Mouse (Mus musculus): ENCODE measurements around the gene Rpl22l1. TPM values are rescaled to one million over a fixed set of nuclear protein-coding genes. Genes with fewer than 3 reads are reported as not detected.
"Not testable (repeated sequence)": the region's sequence is repeated elsewhere in the genome, so short reads cannot be mapped to it uniquely, and the experiment has no call there.

Gene Rpl22l1
- polyA plus RNA-seq, 2 experiments: 191 to 416 TPM

DNA sequence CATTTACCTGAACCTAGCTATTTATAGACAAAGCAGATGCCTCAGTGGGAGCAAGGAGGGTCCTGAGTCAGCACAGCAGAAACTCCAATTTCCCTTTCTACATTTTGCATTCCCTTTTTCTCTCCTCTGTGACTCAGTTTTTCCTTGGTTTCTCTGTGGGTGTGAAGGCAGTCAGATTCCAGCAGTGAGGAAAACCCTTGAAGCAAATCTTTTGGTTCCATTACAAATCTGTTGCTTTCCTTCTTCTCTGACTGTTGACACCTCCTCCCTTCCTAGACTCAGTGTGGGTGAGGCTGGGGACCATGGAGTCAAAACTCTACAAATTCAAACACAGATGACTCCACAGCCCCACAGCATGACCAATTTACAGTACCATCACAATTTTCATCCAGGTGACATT lies 41.9 kb downstream of the Rpl22l1 start:
- TF ChIP-seq EP300 (IDR thresholded peaks at IDR 0.05; ENCODE audit: low read depth): no peak
- TF ChIP-seq CTCF (IDR thresholded peaks at IDR 0.05; ENCODE audit: low read depth): no peak
- Histone ChIP-seq H3K27me3 (ENCODE audit: control insufficient read depth, insufficient read depth, low read length) (no peaks in the 10 kb centered on the region), H3K9me3 (ENCODE audit: control insufficient read depth, low read length) (no peaks in the 10 kb centered on the region), H3K27ac (no peak overlapping the region), H3K4me2 (ENCODE audit: low read depth) (no peak overlapping the region), H3K4me3 (ENCODE audit: insufficient read depth in 1 of 2, low read depth in 2 of 2, low read length in 2 of 2) (no peak overlapping the region), H3K9ac (replicated peaks) (no peak overlapping the region), H3K4me1 (replicated peaks; ENCODE audit: control insufficient read depth in 2 of 2, insufficient read depth in 2 of 2, low read length in 1 of 2) (no peaks in the 10 kb centered on the region), H3K36me3 (replicated peaks; ENCODE audit: control insufficient read depth, insufficient read depth, low read depth) (no peaks in the 10 kb centered on the region)
- ATAC-seq (ENCODE audit: insufficient read depth): no peak
- DNase-seq (ENCODE audit: low read depth in 3 of 3, low spot score in 3 of 3): no peak

DNA sequence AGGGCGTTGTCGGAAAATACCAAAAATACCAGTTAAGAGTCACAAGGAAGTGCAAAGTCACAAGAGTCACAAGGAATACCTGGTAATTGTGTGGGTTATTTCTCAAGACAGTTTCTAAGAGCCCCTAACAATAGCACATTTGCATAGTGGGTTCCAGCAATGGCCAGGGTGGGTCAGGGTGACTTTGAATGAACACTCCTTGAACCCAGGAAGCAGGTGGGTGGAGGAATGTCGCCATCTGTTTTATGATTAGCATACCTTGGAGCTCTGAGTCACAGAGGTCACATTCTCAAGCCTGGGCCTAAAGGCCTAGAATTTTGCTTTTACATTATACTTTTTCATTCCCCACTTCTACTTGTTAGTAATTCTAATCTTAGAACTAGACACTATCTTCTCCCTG lies 46.9 kb downstream of the Rpl22l1 start:
- H3K9me3 ChIP-seq (ENCODE audit: control insufficient read depth, low read length); ATAC-seq (ENCODE audit: insufficient read depth); H3K27ac ChIP-seq; H3K4me2 ChIP-seq (ENCODE audit: low read depth); H3K4me3 ChIP-seq (ENCODE audit: insufficient read depth in 1 of 2, low read depth in 2 of 2, low read length in 2 of 2); H3K9ac ChIP-seq (replicated peaks); DNase-seq (ENCODE audit: low read depth in 3 of 3, low spot score in 3 of 3); H3K36me3 ChIP-seq (replicated peaks; ENCODE audit: control insufficient read depth, insufficient read depth, low read depth); H3K27me3 ChIP-seq (ENCODE audit: control insufficient read depth, insufficient read depth, low read length); H3K4me1 ChIP-seq (replicated peaks; ENCODE audit: control insufficient read depth in 2 of 2, insufficient read depth in 2 of 2, low read length in 1 of 2): not testable (repeated sequence)
- WGBS (ENCODE audit: insufficient replicate concordance): 53% methylated on average over 3 of the region's 3 CpGs

Other genes starting within 250 kb of the Rpl22l1 start
- gene Slc2a2, start 107.5 kb upstream of the Rpl22l1 start, polyA plus RNA-seq (2012; rRNA removed): 7.6 and 9.4 TPM in 2 replicates
- gene Slc2a2, start 107.5 kb upstream of the Rpl22l1 start, polyA plus RNA-seq (2014; fragmentation: Nextera tagmentation; extraction: Ambion mirVana): 24.4 and 26.3 TPM in 2 replicates
- gene Eif5a2, start 24.2 kb upstream of the Rpl22l1 start, polyA plus RNA-seq (2012; rRNA removed): 3.4 and 4.1 TPM in 2 replicates
- gene Eif5a2, start 24.2 kb upstream of the Rpl22l1 start, polyA plus RNA-seq (2014; fragmentation: Nextera tagmentation; extraction: Ambion mirVana): 7.9 and 8.8 TPM in 2 replicates
- gene Gm1527, start 87.2 kb downstream of the Rpl22l1 start, polyA plus RNA-seq (2012; rRNA removed): not detected in 2 replicates
- gene Gm1527, start 87.2 kb downstream of the Rpl22l1 start, polyA plus RNA-seq (2014; fragmentation: Nextera tagmentation; extraction: Ambion mirVana): not detected in 2 replicates